Mouse (Mus musculus): ENCODE data around the gene Mpdu1. TPM values are rescaled to one million over a fixed set of nuclear protein-coding genes. Genes with fewer than 3 reads are reported as not detected.

The Mpdu1 gene
- total RNA-seq, 1 experiment from 2014 or later: 41.3 TPM

DNA sequence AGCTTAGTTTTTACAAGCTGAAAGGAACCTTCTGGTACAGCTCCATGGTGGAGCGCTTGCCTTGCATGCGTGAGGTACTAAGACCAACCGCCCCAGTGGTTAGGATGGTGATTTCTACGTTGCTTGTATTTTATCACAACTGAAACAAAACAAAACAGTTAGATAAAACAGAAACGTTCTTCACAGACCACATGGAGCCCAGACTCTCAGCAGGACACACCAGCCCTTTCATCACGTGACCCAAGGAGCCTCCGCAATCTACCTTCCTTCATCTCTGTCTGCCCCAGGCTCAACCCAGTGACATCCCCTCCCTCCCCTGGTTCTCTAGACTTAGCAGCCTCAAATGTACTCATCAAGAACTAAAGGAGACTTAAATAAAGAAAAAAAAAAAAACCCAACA is 53.0 kb downstream of the Mpdu1 start:
- ATAC-seq (replicated peaks in 1 of 2; ENCODE audit: insufficient read depth in 1 of 2, low FRiP score in 2 of 2, low TSS enrichment in 1 of 2, low read depth in 1 of 2, poor library complexity in 2 of 2, severe bottlenecking in 2 of 2): no peak

DNA sequence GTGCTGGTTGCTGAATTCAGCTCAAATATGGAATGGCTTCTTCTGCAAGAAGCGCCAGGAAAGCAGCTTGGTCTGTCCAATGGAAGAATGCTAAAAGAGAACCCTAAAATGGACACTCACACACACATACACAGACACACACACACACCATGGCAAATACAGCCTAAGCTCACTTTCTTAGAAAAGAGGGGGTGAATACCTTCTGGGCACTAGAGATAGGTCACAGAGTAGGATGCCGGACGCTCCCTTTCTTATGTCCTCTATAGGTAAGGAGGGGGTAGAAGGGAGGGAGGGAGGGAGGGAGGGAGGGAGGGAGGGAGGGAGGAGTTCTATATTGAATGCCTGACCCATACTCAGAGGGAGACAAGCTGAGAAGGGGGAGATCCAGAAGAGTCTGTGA is 53.9 kb downstream of the Mpdu1 start:
- ATAC-seq (replicated peaks in 1 of 2; ENCODE audit: insufficient read depth in 1 of 2, low FRiP score in 2 of 2, low TSS enrichment in 1 of 2, low read depth in 1 of 2, poor library complexity in 2 of 2, severe bottlenecking in 2 of 2): no peak

- no peak for ATAC-seq (replicated peaks in 1 of 2; ENCODE audit: insufficient read depth in 1 of 2, low FRiP score in 2 of 2, low TSS enrichment in 1 of 2, low read depth in 1 of 2, poor library complexity in 2 of 2, severe bottlenecking in 2 of 2)
These were observed 55.6 kb downstream of the Mpdu1 start for GRCm38 (mm10) chr11:69606832-69607231.

Other genes with a start within 250 kb of the Mpdu1 start
- 4.4 and 12.4 TPM in 2 replicates for gene Kdm6b, start 249.0 kb downstream of the Mpdu1 start, total RNA-seq (2017)
- gene Dnah2, start 113.5 kb downstream of the Mpdu1 start, total RNA-seq (2017): under 0.01 TPM in 1 of 2 replicates, not detected in the other
- gene Efnb3, start 102.4 kb downstream of the Mpdu1 start, total RNA-seq (2017): 0.10 TPM in 1 of 2 replicates, not detected in the other
- 4.6 and 6.4 TPM in 2 replicates for gene Wrap53, start 82.4 kb downstream of the Mpdu1 start, total RNA-seq (2017)
- 68.4 and 96.6 TPM in 2 replicates for gene Trp53, start 82.3 kb downstream of the Mpdu1 start, total RNA-seq (2017)
- 1.0 and 7.6 TPM in 2 replicates for gene Atp1b2, start 56.7 kb downstream of the Mpdu1 start, total RNA-seq (2017)
- not detected in 2 replicates for gene Shbg, start 44.7 kb downstream of the Mpdu1 start, total RNA-seq (2017)
- 1.4 TPM in 1 of 2 replicates, not detected in the other for gene Sat2, start 40.6 kb downstream of the Mpdu1 start, total RNA-seq (2017)
- 51.2 and 60.8 TPM in 2 replicates for gene Fxr2, start 29.7 kb downstream of the Mpdu1 start, total RNA-seq (2017)
- gene Sox15, start 7.3 kb downstream of the Mpdu1 start, total RNA-seq (2017): 1.5 TPM in 1 of 2 replicates, not detected in the other
- 11.4 and 16.7 TPM in 2 replicates for gene Cd68, start 3.5 kb upstream of the Mpdu1 start, total RNA-seq (2017)
- gene Eif4a1, start 9.8 kb upstream of the Mpdu1 start, total RNA-seq (2017): 838 and 888 TPM in 2 replicates
- gene Senp3, start 19.4 kb upstream of the Mpdu1 start, total RNA-seq (2017): 99.1 and 105 TPM in 2 replicates
- gene Tnfsf13, start 23.1 kb upstream of the Mpdu1 start, total RNA-seq (2017): 13.9 and 15.9 TPM in 2 replicates
- 1.4 and 3.3 TPM in 2 replicates for gene Tnfsf12, start 33.2 kb upstream of the Mpdu1 start, total RNA-seq (2017)
- 1.5 and 2.9 TPM in 2 replicates for gene Tnfsfm13, start 33.5 kb upstream of the Mpdu1 start, total RNA-seq (2017)
- 11.3 and 55.7 TPM in 2 replicates for gene Polr2a, start 96.0 kb upstream of the Mpdu1 start, total RNA-seq (2017)
- gene Slc35g3, start 99.3 kb upstream of the Mpdu1 start, total RNA-seq (2017): not detected in 2 replicates
- gene Zbtb4, start 103.3 kb upstream of the Mpdu1 start, total RNA-seq (2017): 4.4 and 6.9 TPM in 2 replicates
- gene Chrnb1, start 133.3 kb upstream of the Mpdu1 start, total RNA-seq (2017): 11.4 and 21.2 TPM in 2 replicates
- 3.9 and 5.4 TPM in 2 replicates for gene Fgf11, start 139.2 kb upstream of the Mpdu1 start, total RNA-seq (2017)
- 0.30 and 1.0 TPM in 2 replicates for gene Tmem102, start 143.0 kb upstream of the Mpdu1 start, total RNA-seq (2017)
- gene Gm39566, start 152.7 kb upstream of the Mpdu1 start, total RNA-seq (2017): not detected in 2 replicates
- not detected in 2 replicates for gene Spem2, start 155.8 kb upstream of the Mpdu1 start, total RNA-seq (2017)
- not detected in 2 replicates for gene Spem1, start 159.5 kb upstream of the Mpdu1 start, total RNA-seq (2017)
- 8.7 and 17.8 TPM in 2 replicates for gene Nlgn2, start 175.1 kb upstream of the Mpdu1 start, total RNA-seq (2017)
- gene Tmem256, start 175.9 kb upstream of the Mpdu1 start, total RNA-seq (2017): 130 and 149 TPM in 2 replicates
- gene Plscr3, start 183.7 kb upstream of the Mpdu1 start, total RNA-seq (2017): 27.2 and 33.3 TPM in 2 replicates
- gene Tnk1, start 196.1 kb upstream of the Mpdu1 start, total RNA-seq (2017): 0.50 and 4.4 TPM in 2 replicates
- gene Tmem95, start 215.4 kb upstream of the Mpdu1 start, total RNA-seq (2017): not detected in 2 replicates
- 1.3 and 2.7 TPM in 2 replicates for gene Kctd11, start 218.8 kb upstream of the Mpdu1 start, total RNA-seq (2017)
- gene Acap1, start 232.9 kb upstream of the Mpdu1 start, total RNA-seq (2017): 136 and 171 TPM in 2 replicates
- 12.1 and 33.3 TPM in 2 replicates for gene 2810408A11Rik, start 238.3 kb upstream of the Mpdu1 start, total RNA-seq (2017)
- gene Neurl4, start 238.4 kb upstream of the Mpdu1 start, total RNA-seq (2017): 23.3 and 34.1 TPM in 2 replicates

Data from hematopoietic stem cell, adult 5-6 weeks (primary cell).